Mouse (Mus musculus): ENCODE measurements around the gene Srp68.
"Not testable (repeated sequence)": the region's sequence is repeated elsewhere in the genome, so short reads cannot be mapped to it uniquely, and the experiment has no call there.

Srp68 gene

DNA sequence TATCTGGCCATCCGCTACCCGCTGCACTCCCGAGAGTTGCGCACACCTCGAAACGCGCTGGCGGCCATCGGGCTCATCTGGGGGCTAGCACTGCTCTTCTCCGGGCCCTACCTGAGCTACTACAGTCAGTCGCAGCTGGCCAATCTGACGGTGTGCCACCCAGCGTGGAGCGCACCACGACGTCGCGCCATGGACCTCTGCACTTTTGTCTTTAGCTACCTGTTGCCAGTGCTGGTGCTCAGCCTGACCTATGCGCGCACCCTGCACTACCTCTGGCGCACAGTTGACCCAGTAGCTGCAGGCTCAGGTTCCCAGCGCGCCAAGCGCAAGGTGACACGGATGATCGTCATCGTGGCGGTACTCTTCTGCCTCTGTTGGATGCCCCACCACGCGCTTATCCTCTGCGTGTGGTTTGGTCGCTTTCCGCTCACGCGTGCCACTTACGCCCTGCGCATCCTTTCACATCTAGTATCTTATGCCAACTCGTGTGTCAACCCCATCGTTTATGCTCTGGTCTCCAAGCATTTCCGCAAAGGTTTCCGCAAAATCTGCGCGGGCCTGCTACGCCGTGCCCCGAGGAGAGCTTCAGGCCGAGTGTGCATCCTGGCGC, 9.0 kb upstream of the Srp68 start:
- no peak for DNase-seq (ENCODE audit: low spot score)

DNA sequence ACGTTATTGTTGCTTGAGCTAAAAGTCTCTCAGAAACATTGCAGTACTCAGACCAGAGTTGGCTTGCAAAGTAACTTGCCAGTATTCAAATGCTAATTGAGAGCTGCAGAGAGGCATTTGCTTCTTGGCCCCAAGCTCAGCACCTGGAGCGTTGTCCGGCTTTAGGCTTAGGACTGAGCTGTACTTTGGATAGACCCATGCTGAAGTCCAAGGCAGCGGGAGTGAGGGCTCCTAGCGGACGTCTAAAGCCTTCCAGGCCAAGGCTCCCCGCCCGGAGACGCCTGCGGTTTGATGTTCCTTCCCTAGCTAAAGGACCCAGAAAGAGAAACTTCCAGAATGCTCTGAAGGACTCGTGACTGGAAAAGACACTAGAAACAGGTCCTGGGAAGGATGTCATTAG, 8.1 kb upstream of the Srp68 start:
- DNase-seq (ENCODE audit: low spot score) = no peak

DNA sequence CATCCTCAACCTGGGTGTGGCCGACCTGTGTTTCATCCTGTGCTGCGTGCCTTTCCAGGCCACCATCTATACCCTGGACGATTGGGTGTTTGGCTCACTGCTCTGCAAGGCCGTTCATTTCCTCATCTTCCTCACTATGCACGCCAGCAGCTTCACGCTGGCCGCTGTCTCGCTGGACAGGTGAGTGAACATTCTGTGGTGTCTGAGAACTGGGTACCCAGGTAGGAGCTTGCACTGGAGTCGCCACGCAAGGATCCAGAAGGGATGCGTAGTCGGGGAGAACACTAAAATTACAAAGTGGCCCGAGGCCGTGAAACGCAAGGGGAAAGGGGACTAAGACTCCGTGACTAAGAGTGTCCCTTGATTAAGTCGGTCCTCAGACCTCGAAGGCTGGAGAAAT, 7.7 kb upstream of the Srp68 start:
- DNase-seq (ENCODE audit: low spot score) = no peak

DNA sequence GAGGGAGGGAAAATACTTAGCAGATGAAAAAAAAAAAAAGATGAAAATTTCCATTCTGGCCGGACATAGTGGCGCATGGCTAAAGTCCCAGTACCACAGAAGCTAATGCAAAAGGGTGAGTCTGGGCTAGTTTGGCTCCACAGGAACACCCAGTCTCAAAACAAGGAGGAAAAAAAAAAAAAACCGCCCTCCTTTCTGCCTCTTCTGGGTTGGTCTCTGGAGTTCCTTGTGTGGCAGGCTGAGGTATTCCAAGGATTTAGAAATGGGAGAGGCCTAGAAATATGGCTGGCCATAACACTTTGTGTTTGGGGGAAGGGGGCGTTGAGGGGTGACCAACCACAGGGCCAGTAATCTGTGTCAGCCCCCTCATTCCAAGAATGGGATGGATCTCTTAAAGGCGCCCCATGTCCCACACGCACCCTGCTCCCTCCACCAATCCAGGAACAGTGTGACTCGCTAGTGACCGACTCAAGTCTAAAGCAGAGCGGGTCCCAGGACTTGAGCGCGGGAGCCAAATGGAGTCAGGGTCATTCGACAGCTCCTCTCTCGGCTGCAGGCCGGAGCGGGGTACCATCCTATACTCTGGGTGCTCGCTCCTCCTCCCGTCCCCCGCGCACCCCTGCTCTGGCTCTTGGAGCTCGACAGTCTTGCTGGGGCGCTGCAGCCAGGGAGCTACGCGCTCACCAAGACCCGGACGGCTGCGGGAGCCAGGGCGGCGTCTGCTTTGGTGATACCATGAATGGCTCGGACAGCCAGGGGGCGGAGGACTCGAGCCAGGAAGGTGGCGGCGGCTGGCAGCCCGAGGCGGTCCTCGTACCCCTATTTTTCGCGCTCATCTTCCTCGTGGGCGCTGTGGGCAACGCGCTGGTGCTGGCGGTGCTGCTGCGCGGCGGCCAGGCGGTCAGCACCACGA, 7.0 kb upstream of the Srp68 start, which contains the start of gene Galr2:
Gene Galr2, plus strand, starts transcription at position 189 of the 913 bp plus-strand sequence.
- no peak for DNase-seq (ENCODE audit: low spot score)

DNA sequence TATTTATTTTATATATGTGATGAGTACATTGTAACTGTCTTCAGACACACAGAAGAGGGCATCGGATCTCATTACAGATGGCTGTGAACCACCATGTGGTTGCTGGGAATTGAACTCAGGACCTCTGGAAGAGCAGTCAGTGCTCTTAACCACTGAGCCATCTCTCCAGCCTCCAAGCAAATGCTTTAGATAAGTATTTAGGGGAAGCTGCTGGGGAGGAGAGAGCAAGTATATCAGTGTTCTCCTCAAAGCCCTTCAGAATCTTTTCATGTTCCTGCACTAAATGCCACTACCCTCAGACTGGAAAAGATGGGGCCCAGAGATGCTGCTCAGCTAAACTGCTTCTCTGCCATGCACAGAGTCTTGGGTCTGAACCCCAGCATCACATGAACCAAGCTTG, 3.2 kb upstream of the Srp68 start:
- DNase-seq (ENCODE audit: low spot score) = not testable (repeated sequence)

DNA sequence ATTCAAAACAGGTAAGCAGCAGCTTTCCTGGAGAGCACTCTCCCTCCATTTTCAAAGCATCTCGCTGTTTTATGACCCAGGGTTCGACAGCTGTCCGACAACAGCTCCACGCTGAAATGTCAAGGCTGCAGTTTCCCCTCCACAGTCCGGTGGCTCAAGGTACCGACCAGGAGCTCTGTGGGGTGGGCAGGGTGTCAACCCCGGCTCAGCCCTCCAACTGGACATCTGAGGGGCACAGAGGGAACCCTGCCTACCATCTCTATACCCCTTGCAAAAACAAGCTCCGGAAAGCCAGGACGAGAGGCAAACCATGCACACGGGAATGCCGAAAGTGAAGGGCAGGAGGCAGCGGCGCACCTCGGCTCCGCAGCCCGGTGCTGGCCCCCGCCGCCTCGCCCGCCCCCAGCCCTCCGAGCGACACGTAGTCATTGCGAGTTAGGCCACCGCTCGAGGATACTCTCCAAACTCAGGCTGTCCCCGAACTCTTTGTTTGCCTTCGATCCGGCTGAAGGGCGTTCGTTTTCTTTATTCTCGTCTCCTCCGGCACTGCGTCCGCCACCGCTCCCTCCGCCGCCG, 460 bp downstream of the Srp68 start:
- DNase-seq (ENCODE audit: low spot score) = no peak

DNA sequence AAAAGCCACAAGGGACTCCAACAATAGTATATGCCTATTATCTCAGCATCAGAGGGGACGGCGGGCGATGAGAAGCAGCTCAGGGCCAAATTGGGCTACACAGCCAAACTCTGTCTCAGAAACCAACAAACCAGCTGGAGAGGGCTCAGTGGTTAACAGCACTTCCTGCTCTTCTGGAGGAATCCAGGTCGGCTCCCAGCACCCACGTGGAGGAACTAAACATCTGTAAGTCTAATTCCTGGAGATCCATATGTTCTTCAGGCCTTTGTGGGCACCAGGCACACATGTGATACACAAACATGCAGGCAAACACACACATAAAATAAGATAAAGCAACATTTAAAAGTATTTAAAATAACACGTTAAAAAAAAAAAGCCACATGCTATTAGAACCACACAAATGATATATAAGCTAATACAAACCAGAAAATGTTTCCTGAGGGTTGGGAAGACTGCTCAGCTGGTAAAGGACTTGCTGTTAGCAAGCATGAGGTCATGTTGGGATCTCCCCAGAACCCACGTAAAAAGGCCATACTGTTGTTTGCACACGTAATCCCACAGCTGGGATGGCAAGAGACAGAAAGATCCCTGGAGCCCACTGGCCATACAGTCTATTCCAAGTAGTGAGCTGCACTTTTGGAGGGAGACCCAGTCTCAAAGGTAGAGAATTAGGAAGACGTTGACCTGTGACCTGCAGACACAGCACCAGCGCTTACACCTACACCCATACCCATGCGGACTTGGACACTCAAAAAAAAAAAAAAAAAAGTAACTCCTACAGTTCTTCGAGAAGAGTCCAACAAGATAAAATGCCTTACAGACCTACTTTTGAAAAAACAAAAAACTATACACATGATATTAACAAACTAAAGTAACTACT, 1.2 kb downstream of the Srp68 start:
- no peak for DNase-seq (ENCODE audit: low spot score)

DNA sequence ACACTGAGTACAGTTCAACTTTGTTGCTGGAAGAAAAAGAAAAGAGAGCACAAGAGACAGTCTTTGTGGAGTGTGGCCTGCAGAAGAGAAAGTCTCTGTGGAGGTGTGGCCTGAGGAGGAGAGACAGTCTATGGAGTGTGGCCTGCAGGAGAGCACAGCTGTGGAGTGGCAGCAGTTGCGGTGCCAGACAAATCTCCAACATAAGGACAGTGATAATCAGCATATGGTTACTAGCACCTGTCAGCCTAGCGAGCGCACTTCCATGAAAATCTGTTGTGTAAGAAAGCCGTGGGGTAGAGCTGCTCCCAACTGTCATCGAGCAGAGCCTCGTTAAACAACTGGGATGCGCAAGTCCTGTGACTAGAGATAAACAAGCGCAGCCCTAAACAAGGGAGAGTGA, 4.5 kb downstream of the Srp68 start:
- no peak for DNase-seq (ENCODE audit: low spot score)

DNA sequence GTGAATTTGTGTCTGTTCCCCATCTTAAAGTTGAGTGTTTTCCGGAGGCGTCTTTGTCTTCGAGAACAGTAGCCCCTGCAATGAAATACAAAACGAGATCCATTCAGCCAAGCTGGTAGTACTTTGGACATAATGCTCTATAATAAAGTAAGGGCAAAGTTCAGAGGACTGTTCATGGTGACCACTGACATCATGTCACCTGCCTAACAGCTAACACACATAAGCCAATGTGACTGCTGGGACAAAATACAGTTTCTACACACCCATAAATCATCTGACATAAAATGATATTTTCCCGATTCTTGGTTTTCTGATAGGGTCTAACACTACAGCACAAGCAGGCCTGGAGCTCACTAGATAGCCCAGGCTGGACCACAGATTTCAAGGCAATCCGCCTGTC, 5.7 kb downstream of the Srp68 start:
- DNase-seq (ENCODE audit: low spot score) = no peak

DNA sequence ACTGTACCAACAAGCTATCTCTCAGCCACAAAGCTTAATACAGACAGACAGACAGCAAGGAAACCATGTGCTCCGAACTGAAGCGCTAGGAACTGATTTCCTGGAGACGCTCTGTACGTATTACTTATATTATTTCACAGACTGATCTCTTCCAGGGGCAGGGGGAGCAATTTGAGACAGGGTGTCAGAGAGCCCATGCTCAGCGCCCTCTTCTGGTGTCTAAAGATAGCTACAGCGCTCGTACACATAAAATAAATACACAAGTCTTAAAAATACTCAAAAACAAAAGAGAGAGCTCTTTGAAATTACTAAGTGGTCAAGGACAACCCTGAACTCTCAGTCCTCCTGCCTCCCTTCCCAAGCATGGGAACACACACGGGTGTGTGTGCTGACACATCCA, 6.4 kb downstream of the Srp68 start:
- no peak for DNase-seq (ENCODE audit: low spot score)

DNA sequence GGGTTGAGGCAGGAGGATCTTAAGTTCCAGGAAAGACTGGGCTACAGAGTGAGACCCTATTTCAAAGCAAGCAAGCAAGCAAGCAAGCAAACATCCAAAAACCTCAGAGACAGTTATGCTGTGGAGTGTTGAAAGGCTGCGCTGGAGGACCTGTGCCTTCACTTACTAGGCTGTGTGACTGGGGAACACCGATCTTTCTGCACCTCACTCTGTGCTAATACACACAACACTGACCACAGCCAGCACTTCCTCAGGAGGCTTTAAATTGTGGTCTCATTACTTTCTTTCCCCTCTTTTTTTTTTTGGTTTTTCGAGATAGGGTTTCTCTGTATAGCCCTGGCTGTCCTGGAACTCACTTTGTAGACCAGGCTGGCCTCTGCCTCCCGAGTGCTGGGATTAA, 8.2 kb downstream of the Srp68 start:
- DNase-seq (ENCODE audit: low spot score) = no peak

DNA sequence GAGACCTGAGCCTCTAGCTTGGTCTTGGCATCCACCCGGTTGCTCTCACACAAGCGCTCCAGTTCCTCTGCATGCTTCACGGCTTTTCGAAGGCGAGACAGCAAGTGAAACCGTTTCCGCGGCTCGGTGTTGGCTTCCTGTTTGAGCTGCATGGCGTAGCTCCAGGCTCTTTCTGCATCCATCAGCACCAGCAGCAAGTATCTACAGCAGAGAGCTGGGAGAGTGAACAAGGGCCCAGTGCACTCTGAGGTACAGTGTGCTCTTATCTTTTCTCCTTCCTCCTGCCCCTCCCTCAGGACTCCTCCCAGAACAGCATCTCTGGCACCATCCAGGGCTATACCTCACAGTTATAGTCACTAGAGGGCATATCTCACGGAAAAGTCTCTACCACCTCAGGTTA, 8.7 kb downstream of the Srp68 start:
- DNase-seq (ENCODE audit: low spot score) = no peak

DNA sequence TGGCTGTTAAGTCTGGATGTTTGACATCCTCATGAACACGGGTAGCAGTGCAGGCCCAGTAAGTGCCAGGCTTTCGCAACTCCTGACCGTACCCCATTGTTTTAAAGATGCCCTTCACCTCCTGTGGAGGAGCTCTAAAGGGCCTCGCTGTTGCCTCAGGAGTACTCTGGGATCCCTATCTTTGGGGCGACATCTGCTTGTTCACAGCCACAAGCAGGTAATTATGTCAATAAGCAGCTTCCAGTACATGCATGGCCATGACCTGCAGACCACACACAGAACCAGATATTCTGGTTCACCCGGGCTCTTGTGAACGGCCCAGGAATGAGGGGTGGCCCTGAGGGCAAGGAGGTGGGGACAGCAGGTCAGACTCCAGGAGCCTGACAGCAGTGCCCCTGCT, 13.8 kb downstream of the Srp68 start:
- DNase-seq (ENCODE audit: low spot score) = no peak

DNA sequence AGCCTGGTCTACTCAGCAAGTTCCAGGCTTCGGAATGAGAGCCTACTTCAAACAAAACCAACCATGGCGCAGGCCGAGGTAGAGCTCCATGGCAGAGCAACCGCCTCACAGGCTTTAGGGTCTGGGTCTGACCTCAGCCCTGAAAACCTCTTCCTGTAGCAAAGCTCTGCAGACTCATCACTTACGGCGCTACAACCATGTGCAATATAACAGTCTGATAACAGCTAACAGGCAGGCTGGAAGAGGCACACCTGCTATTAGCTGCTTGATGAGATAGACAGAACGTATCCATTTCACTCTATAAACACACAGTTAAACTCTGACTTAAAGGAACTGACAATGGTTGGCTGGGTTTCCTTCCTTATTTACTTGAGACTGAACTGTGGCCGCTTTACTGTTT, 14.6 kb downstream of the Srp68 start:
- DNase-seq (ENCODE audit: low spot score) = no peak

DNA sequence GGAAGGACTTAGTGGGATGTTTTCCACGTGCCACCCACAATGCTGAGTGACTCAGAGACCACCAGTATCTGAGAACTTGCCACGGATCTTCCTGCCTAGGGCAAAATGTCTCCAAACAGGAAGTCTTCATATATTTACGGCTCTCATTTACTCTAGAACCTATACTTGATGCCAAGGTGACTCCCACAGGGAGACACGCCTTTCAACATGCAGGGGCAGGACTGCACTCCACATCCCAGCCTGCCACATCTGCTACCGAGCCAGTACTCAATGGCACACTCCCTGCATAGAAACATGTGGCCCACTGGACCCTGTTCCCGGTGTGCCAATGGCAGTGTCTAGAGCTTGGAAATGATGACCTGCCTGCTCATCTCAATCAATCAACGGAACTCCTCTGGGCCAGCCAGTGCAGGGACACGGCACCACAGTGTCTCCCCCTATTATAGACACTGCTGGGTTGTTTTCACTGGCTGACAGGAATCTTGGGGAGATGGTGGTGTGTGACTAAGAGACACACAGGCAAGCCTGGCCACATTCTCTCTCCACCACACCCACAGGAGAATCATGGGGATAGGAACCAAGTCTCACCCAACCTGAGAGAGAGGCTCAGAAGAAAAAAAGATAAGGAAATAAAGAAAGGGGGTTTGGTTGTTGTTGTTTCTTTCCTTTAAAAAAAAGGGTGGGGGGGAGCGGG, 17.9 kb downstream of the Srp68 start:
- no peak for DNase-seq (ENCODE audit: low spot score)

DNA sequence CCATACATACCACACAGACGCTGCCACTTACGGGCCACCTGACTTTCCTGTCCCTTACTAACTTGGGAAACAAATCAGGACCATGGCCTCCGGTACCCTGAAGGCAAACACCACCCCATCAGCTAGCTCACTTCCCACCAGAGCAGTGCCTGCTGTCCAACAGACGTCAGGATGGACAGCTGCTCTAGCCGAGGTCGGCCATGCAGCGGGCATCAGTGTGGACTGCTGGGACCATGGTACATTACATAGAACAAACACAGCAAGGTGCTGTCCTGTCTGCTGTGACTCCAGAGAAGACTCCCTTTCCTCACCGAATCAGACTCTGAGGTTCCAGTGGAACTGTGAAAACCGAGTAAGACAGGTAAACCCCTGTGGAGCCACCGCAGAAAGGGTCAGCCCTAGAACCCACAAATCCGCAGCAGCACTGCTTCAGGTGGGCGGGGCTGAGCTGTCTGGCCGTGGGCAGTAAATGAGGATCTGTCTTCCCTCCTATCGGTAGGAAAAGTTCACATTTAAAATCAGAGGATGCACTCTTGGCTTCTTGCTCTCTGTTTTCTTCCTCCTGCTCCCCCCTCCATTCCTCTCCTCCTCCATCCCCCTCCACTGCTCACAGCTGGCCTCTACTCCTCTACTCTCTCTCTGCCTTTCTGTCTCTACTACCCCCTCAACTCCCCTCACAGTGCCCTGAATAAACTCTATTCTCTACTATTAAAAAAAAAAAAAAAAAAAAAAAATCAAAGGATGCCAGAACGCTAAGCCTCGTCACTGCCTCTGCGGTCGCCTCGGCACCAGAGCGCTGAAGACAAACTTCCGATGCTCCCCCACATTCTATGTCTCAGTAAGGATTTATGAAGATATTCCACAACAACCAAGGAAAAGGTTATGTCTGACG, 18.7 kb downstream of the Srp68 start:
- no peak for DNase-seq (ENCODE audit: low spot score)

DNA sequence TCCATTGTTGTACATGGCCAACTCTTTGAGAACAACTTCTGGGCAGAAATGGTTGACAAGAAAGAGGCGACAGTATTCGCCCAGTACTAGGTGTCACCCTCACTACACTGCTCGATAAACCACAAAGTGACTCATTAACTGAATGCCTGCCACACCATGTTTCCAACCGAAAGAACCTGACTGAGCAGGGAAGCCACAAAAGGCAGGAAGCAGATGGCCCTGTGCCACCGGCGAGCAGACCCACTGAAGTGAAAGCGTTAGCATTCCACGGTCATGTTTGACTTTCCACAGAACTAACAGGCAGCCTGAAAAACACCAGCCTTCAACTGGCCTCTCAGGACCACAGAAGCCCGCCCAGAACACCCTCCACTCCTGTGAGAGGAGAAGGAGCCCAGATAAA, 19.4 kb downstream of the Srp68 start:
- no peak for DNase-seq (ENCODE audit: low spot score)

DNA sequence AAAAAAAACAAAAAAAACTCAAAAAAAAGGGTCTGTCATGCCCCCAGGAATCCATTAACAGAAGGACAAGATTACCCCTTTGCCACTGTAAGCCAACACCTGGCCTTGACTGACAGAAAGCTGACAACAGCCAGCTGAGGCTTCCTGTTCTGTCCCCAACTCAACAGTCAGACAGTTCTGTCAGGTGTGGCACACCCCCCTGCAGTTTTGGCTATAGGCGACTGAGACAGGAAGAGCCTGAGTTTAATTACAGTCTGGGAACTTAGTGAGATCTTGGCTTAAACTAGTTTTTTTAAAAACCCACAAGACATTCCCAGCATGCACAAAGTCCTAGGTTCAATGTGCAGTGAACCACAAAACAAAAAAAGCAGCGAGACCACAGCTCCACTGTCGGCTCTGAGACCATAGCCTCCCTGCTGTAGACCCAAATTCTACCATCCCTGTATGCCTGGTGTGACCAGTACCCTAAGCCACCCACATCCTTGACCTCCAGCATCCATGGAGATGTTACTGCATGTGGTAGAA, 20.9 kb downstream of the Srp68 start:
- no peak for DNase-seq (ENCODE audit: low spot score)

DNA sequence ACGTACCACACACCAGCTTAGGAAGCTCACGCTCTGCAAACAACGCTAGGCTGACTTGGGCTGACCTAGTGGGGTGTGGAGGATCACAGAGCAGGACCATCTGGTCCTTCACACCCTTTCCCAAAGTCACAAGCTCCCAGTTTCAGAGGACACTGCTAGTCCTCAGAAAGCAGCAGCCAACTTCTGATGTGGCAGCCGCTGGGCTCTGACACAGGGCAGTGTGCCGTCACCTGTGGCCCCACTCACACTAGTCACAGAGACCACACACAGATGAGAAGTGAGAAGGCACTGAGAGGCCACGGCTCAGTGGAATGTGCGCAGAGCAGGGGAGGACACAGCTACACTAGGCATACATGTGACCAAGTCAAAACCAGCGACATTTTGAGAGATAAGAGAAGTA, 23.1 kb downstream of the Srp68 start:
- DNase-seq (ENCODE audit: low spot score) = no peak

DNA sequence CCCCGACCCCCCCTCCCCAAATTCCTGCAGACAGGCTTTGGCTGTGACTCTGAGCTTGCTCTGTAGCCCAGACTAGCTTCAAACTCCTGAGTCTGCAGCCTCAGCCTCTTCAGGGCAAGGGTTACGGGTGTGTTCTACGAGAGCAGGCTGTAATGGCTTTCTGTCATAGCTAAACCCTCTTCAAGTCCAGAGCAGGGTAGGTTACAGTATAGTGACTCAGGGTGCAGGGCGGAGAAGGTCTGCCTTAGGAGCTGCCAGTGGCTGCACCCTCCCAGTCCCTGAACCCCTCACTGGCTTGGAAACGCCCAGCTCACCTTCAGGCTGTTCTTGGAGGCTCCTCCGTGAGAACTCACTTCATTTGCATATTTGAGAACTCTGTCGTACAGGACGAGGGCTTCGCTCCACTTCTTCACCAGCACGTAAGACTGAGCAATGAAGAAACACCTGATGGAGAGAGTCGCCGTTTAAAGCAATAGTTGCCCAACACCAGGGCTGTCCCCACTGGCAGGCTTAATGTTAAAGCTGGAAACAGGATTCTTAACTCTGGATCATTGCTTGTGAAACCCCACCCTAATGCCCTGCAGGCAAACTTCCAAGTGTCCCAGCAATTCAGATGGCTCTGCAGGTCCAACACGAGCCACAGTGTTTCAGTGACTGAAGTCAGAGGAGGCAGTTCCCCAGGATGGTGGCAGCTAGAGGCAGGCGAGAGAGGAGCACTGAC, 26.4 kb downstream of the Srp68 start:
- DNase-seq (ENCODE audit: low spot score) = no peak
